Mouse (Mus musculus): ENCODE data around the gene Nudt13.

DNA sequence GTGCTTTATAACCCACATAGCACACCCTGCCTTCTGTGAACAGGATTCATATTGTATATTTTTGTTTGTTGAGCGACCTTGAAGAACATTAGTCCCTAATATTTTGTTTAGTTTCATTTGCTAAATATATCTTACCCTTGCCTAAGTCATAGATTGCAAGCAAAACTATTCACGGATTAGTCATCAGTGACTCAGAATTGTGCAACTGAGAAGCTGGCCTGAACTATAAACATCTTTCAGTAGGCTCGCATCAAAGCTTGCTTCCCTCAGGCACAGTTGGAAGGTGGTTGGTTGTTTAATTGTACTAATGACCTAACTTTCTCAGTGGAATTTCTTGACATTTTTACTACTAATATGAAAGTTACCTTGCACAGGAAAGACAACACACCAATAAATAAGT, 3.6 kb downstream of the Nudt13 start:
- TF ChIP-seq CTCF (IDR thresholded peaks at IDR 0.05; ENCODE audit: low read depth) (no peak), EP300 (IDR thresholded peaks at IDR 0.05; ENCODE audit: low read depth) (no peak)

Measured in liver, embryonic 14.5 days (tissue).